Mouse (Mus musculus) CH12.LX (cell line): ENCODE results near the gene Ubd.
"Not testable (repeated sequence)": the region's sequence is repeated elsewhere in the genome, so short reads cannot be mapped to it uniquely, and the experiment has no call there.

ENCODE experiments used
- BHLHE40 ChIP-seq: IDR thresholded peaks from 2 replicates; pipeline ENCODE4 v1.6.1; 2011; ENCODE audit warnings: mild to moderate bottlenecking, low read depth, low read length, improper control_type of control experiment
- CHD1 ChIP-seq: IDR thresholded peaks from 2 replicates; pipeline ENCODE4 v1.6.1; 2012; ENCODE audit warnings: low read depth, low read length, improper control_type of control experiment, inconsistent platforms
- CHD2 ChIP-seq: IDR thresholded peaks from 2 replicates; pipeline ENCODE4 v1.6.1; 2011; ENCODE audit warnings: low read length, improper control_type of control experiment
- CTCF ChIP-seq, 2 experiments: IDR thresholded peaks in 1 of 2; conservative IDR thresholded peaks in 1 of 2; 2 replicates each; pipeline ENCODE4 v1.5.1; 2011 to 2012; ENCODE audit warnings: low read depth in 2 of 2, low read length in 2 of 2, improper control_type of control experiment in 1 of 2, inconsistent platforms in 1 of 2, mild to moderate bottlenecking in 1 of 2, moderate library complexity in 1 of 2
- JUND ChIP-seq: conservative IDR thresholded peaks from 2 replicates; pipeline ENCODE4 v1.6.1; 2011; ENCODE audit warnings: low read depth, low read length, improper control_type of control experiment
- POLR2A ChIP-seq: IDR thresholded peaks from 2 replicates; pipeline ENCODE4 v1.6.1; 2011; ENCODE audit warnings: low read depth, mild to moderate bottlenecking, improper control_type of control experiment, low read length
- SIN3A ChIP-seq: IDR thresholded peaks from 2 replicates; pipeline ENCODE4 v1.6.1; 2012; ENCODE audit warnings: low read length, improper control_type of control experiment, inconsistent platforms
- TBP ChIP-seq: conservative IDR thresholded peaks from 2 replicates; pipeline ENCODE4 v1.6.1; 2011; ENCODE audit warnings: low read depth, low read length, improper control_type of control experiment
- TCF12 ChIP-seq: IDR thresholded peaks from 2 replicates; pipeline ENCODE4 v1.6.1; 2014; ENCODE audit warnings: low read depth, mild to moderate bottlenecking, inconsistent platforms, low read length, improper control_type of control experiment
- USF2 ChIP-seq: conservative IDR thresholded peaks from 2 replicates; pipeline ENCODE4 v1.6.1; 2011; ENCODE audit warnings: low read depth, low read length, improper control_type of control experiment
- ZNF384 ChIP-seq: IDR thresholded peaks from 2 replicates; pipeline ENCODE4 v1.6.1; 2012; ENCODE audit warnings: low read depth, low read length, improper control_type of control experiment, inconsistent platforms

- TF ChIP-seq POLR2A; CTCF (conservative IDR thresholded peaks at IDR 0.05 in 1 of 2, IDR thresholded peaks at IDR 0.05 in 1 of 2; ENCODE audit: low read depth in 2 of 2, low read length in 2 of 2); SIN3A; TBP; USF2; CHD2; CHD1; JUND; TCF12; BHLHE40; ZNF384: not testable (repeated sequence)
These were observed 43.5 kb downstream of the Ubd start, which contains the start of gene Olfr97 for GRCm38 (mm10) chr17:37237230-37237629.
